Mouse (Mus musculus) heart, adult 2 months (tissue): ENCODE results near the gene Nfatc4. TPM values are rescaled to one million over a fixed set of nuclear protein-coding genes. Genes with fewer than 3 reads are reported as not detected.

ENCODE experiments used
- DNase-seq, 2 experiments: peaks; one replicate each; pipeline ENCODE4 v3.0.0; 2021
- H3K27ac ChIP-seq: fragments of 200-600 bp; 2 replicates; pipeline ENCODE4 v1.8.1; 2022
- H3K27me3 ChIP-seq: fragments of 200-500 bp; 2 replicates; pipeline ENCODE4 v1.6.1; 2012; ENCODE audit warnings: mild to moderate bottlenecking, low read length, inconsistent platforms, mixed read lengths; ENCODE audit not compliant: control insufficient read depth, insufficient read depth
- H3K36me3 ChIP-seq: fragments of 200-500 bp; 2 replicates; pipeline ENCODE4 v1.6.1; 2012; ENCODE audit warnings: low read length, inconsistent platforms; ENCODE audit not compliant: control insufficient read depth, insufficient read depth
- H3K4me1 ChIP-seq: fragments of 200-500 bp; 2 replicates; pipeline ENCODE4 v1.6.1; 2011; ENCODE audit warnings: low read length; ENCODE audit not compliant: control insufficient read depth, insufficient read depth
- H3K4me3 ChIP-seq: fragments of 200-600 bp; 2 replicates; pipeline ENCODE4 v1.8.1; 2022
- H3K79me2 ChIP-seq: fragments of 200-500 bp; replicated peaks from 2 replicates; pipeline ENCODE4 v1.6.1; 2012; ENCODE audit warnings: mild to moderate bottlenecking, inconsistent platforms, low read length, moderate library complexity, mixed read lengths; ENCODE audit not compliant: control insufficient read depth, insufficient read depth
- H3K9ac ChIP-seq: fragments of 200-500 bp; 2 replicates; pipeline ENCODE4 v1.6.1; 2012; ENCODE audit warnings: low read depth, mild to moderate bottlenecking, control low read depth, inconsistent platforms, low read length, mixed read lengths
- CTCF ChIP-seq: fragments of 200-600 bp; IDR thresholded peaks from 2 replicates; pipeline ENCODE4 v1.8.1; 2022; ENCODE audit warnings: antibody characterized with exemption, mild to moderate bottlenecking, moderate library complexity
- EP300 ChIP-seq: fragments of 200-500 bp; IDR thresholded peaks from 2 replicates; pipeline ENCODE4 v1.6.1; 2011; ENCODE audit warnings: low read depth, low read length, control low read depth; ENCODE audit not compliant: insufficient read depth
- POLR2A ChIP-seq: fragments of 200-500 bp; IDR thresholded peaks from 2 replicates; pipeline ENCODE4 v1.6.1; 2011; ENCODE audit warnings: mild to moderate bottlenecking, low read depth, low read length, control low read depth; ENCODE audit not compliant: insufficient read depth
- WGBS: fragments of 180-500 bp; shearing (Covaris S2); methylation state at CpG from one replicate; pipeline ENCODE4 v1.1.7; 2018; 5-methylcytosine and 5-hydroxymethylcytosine counted together
- intact Hi-C: fragments of 180-260 bp; cut with DNase I; formaldehyde crosslinking; loops from one replicate; pipeline ENCODE4 v1.15.1; 2025
- polyA plus RNA-seq: library from polyadenylated mRNA; depleted of rRNA; stranded (reverse); fragments of >200 nt; gene quantifications from 2 replicates; pipeline ENCODE4 v1.2.3, GENCODE M21; 2012
- total RNA-seq, 2 experiments: library from RNA; stranded (reverse); gene quantifications; 2 replicates each; pipeline ENCODE4 v1.2.3; 2021

Gene Nfatc4
- total and polyA plus RNA-seq, 3 experiments, result 3.6 to 6.0 (median 5.1) TPM

DNA sequence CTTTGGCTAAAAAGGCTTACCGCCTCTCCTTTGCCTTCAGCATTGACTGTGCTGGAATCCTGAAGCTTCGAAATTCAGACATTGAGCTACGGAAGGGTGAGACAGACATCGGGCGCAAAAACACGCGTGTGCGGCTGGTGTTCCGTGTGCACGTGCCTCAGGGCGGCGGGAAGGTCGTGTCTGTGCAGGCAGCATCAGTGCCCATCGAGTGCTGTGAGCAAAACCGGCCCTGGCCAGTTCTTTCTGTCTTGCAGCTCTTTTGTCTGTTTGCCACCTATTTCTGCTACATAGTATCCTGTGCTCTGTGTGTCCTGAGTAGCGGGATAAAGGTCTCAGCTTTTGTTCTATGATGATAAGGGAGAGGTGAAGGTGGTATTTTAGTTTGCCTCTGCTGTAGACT, 6.9 kb downstream of the Nfatc4 start:
- no peak overlapping the region for H3K27ac ChIP-seq
- intact Hi-C loops, result no loop called here
- H3K4me3 ChIP-seq, result no peak overlapping the region
- WGBS, result 91% methylated on average over 16 of the region's 16 CpGs
- H3K4me1 ChIP-seq, result peaks cover 1% of the 10 kb centered on the region; the same call in 1 of the 2 replicates
- H3K27me3 ChIP-seq, result no peaks in the 10 kb centered on the region
- no peaks in the 10 kb centered on the region for H3K79me2 ChIP-seq
- no peak overlapping the region for H3K9ac ChIP-seq
- peak in 1 of 2 experiments; percentile 12 for DNase-seq
- no peaks in the 10 kb centered on the region for H3K36me3 ChIP-seq
- TF ChIP-seq POLR2A (no peak), EP300 (no peak), CTCF (no peak)

DNA sequence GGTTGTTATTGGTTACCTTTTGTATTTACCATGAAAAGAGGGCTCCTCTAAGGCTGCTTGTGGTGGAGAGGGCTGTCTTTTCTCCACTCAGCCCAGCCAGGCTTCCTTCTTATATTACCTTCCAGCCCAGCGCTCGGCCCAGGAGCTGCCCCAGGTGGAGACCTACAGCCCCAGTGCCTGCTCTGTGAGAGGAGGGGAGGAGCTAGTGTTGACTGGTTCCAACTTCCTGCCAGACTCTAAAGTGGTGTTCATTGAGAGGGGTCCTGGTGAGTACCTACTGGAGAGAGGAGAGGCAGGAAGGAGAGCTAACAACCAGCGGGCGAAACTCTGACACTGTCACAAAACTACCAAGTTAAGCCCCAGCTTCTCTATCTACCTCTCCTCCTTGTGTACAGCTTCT, 7.4 kb downstream of the Nfatc4 start:
- 90% methylated on average over 4 of the region's 4 CpGs for WGBS
- Histone ChIP-seq H3K9ac (no peak overlapping the region), H3K27me3 (no peaks in the 10 kb centered on the region), H3K4me3 (no peak overlapping the region), H3K79me2 (no peaks in the 10 kb centered on the region), H3K4me1 (peaks cover 1% of the 10 kb centered on the region; the same call in 1 of the 2 replicates), H3K27ac (no peak overlapping the region), H3K36me3 (no peaks in the 10 kb centered on the region)
- TF ChIP-seq EP300 (no peak), CTCF (no peak), POLR2A (no peak)
- DNase-seq, result peak in 1 of 2 experiments; percentile 9
- intact Hi-C loops, result no loop called here

DNA sequence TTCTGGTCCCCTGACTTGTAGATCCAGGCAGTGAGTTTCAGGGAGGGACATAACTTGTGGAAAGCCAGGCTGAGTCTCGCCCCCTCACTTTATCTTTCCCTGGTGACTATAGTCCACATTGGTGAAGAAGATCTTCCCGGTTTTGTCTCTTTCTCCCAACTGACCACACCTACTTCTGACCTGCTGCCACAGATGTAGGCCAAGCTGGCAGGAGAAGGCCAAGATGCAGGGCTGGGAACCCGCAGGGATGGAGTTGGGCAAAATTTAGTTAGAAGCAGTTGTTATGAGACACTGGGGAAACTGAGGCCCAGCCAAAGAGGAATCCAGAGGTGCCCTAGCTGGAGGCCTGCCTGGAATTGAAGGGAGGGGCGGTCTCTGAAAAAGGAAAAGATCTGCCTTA, 10.2 kb downstream of the Nfatc4 start:
- intact Hi-C loops, result no loop called here
- 90% methylated on average over 4 of the region's 4 CpGs for WGBS
- H3K79me2 ChIP-seq, result no peaks in the 10 kb centered on the region
- no peak overlapping the region for H3K4me3 ChIP-seq
- H3K27me3 ChIP-seq, result no peaks in the 10 kb centered on the region
- TF ChIP-seq CTCF, result no peak
- no peak for TF ChIP-seq POLR2A
- no peak for TF ChIP-seq EP300
- no peak overlapping the region for H3K27ac ChIP-seq
- DNase-seq, result no peak
- no peaks in the 10 kb centered on the region for H3K36me3 ChIP-seq
- H3K9ac ChIP-seq, result no peak overlapping the region
- peaks cover 1% of the 10 kb centered on the region; the same call in 1 of the 2 replicates for H3K4me1 ChIP-seq

DNA sequence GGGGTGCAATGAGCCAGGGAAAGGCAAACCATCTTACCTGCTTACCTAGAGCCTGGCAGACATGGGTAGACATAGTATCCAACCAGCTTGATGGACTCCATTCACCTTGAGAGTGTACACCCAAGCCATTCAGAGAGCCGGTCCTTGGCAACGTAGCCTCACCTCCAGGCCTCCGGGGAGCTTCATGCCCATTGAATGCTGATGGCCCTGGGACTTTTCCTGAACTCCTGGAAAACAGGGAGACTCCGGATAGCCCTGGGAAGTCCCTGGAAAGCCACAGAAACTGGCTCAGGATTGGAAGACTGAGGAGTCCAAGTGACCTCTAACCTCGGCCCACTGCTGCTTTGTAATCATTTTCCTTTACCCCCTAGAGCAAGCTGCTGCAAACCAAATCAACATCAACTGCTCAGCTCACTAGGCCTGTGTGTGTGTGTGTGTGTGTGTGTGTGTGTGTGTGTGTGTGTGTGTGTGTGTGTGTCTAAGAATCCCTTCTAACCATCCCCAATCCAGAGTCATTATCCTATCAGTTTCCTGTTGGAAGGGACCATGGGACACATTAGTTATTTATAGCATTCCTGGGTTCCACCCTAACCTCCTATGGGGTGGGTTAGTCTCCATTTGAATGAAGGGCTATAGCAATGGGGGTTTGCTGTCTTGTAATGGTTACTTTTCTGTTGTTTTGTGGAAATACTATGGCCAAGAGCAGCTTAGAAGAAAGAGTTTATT, 12.0 kb downstream of the Nfatc4 start:
- Histone ChIP-seq H3K79me2 (no peaks in the 10 kb centered on the region), H3K9ac (no peak overlapping the region), H3K4me1 (no peaks in the 10 kb centered on the region), H3K4me3 (no peak overlapping the region), H3K27me3 (no peaks in the 10 kb centered on the region), H3K36me3 (no peaks in the 10 kb centered on the region), H3K27ac (no peak overlapping the region)
- no peak for TF ChIP-seq EP300
- no peak for TF ChIP-seq CTCF
- TF ChIP-seq POLR2A, result no peak
- DNase-seq, result no peak
- intact Hi-C loops, result loop anchor here (2.0 kb wide), 1 partner anchor 18 kb away; no protein-coding TSS in a partner anchor
- WGBS, result 40% methylated on average over 5 of the region's 5 CpGs

DNA sequence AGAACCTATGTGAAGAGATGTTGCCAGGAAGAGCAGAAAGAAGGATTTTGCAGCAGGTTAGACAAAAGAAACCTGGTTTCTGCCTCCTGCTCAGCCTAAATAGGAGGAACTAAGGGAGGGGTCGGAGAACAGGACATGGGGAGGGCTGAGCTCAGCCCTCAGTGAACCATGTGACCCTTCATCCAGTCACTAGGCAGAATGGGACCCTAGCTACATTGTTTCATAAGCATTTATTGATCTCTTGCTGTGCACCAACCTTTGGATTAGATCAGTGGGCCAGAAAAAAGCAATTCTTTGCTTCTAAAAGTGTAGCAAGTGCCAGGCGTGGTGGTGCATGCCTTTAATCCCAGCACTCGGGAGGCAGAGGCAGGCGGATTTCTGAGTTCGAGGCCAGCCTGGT, 15.4 kb downstream of the Nfatc4 start:
- DNase-seq, result no peak
- no peaks in the 10 kb centered on the region for H3K27me3 ChIP-seq
- intact Hi-C loops, result no loop called here
- no peak overlapping the region for H3K27ac ChIP-seq
- H3K9ac ChIP-seq, result no peak overlapping the region
- WGBS, result 95% methylated on average over 5 of the region's 5 CpGs
- no peaks in the 10 kb centered on the region for H3K79me2 ChIP-seq
- no peak overlapping the region for H3K4me3 ChIP-seq
- no peak for TF ChIP-seq EP300
- TF ChIP-seq POLR2A, result no peak
- no peak for TF ChIP-seq CTCF
- no peaks in the 10 kb centered on the region for H3K4me1 ChIP-seq
- no peaks in the 10 kb centered on the region for H3K36me3 ChIP-seq

DNA sequence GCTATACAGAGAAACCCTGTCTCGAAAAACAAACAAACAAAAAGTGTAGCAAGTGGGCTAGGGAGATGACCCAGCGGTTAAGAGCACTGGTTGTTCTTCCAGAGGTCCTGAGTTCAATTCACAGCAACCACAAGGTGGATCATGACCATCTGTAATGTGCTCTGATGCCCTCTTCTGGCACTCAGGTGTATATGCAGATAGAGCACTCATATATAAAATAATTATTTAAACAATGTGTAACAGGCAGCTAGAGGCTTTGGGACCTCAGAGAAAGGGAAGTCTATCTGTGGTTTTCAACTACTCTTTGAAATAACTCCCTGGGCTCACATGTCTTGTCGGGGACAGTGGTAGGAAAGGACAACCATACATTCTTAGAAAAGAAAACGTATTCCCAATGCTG, 15.8 kb downstream of the Nfatc4 start:
- no peaks in the 10 kb centered on the region for H3K36me3 ChIP-seq
- H3K4me1 ChIP-seq, result no peaks in the 10 kb centered on the region
- no peak overlapping the region for H3K4me3 ChIP-seq
- no peak overlapping the region for H3K27ac ChIP-seq
- intact Hi-C loops, result no loop called here
- no peaks in the 10 kb centered on the region for H3K27me3 ChIP-seq
- WGBS, result 93% methylated on average over 4 of the region's 4 CpGs
- no peak for DNase-seq
- H3K79me2 ChIP-seq, result no peaks in the 10 kb centered on the region
- TF ChIP-seq EP300, result no peak
- peak; percentile 49 for TF ChIP-seq CTCF
- TF ChIP-seq POLR2A, result no peak
- no peak overlapping the region for H3K9ac ChIP-seq
